Comparison of ENCODE assay signal across 17 mouse cellular contexts in the genomic region with DNA sequence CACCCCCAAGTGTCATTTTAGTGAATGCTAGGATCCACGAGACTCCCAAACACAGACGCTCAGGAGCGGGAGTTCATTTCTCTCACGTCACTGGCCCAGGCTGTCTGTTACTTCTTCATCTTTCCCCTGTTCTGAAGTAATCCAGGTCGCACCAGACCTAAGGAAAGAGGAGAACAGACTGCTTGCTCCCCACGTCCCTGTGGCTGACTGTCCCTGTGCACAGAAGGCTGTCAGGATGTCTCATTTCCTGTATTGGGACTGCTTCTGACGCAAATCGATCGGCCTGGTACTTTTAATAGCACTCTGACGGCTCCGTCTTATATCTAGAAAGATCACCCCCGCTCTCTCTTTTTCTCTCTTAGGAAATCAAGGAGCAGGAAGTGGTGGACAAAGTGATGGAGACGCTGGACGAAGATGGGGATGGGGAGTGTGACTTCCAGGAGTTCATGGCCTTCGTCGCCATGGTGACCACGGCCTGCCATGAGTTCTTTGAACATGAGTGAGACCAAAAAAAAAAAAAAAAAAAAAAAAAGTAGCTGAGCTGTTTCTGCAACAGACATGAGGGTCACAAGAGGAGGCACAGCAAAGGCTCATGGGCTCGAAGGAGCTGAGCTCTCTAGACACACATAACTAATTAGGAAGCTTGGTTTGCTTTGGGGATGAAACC. TPM values are rescaled to one million over a fixed set of nuclear protein-coding genes. Genes with fewer than 3 reads are reported as not detected.
DNase-seq lines count a peak whose midpoint lies in the region; TF ChIP-seq lines count a peak whose summit lies in the region.
"Had no signal": no experiment of that assay in that cellular context is flagged by ENCODE, and none has a peak within 500 bp of the region (broad histone marks: within the 10 kb centered on the region; RNA-seq: fewer than 3 reads in every experiment).

No protein-coding gene starts in this region.

- DNase-seq in adrenal gland, postnatal 14 days: peak; percentile 42
- DNase-seq in adrenal gland, adult 18-20 months (ENCODE audit: low spot score in 2 of 2): no peak
- DNase-seq in left cerebral cortex, adult 2 months (ENCODE audit: extremely low spot score in 1 of 2, low spot score in 2 of 2): no peak
- DNase-seq in left cerebral cortex, postnatal 36 days (ENCODE audit: low spot score in 2 of 2): no peak
- no peak for DNase-seq in CH12.LX (ENCODE audit: extremely low read depth)
- DNase-seq in gastrocnemius, postnatal 25 days: no peak
- no peak for DNase-seq in kidney, postnatal 36 days
- DNase-seq: cerebellum, adult 11-12 months; heart, postnatal 10 days; kidney, adult 8-10 months; liver had no signal

- H3K4me1 ChIP-seq in CH12.LX (ENCODE audit: control insufficient read depth in 1 of 2, insufficient read depth in 2 of 2): peaks cover 0 to 6% of the 10 kb centered on the region in 2 experiments; a peak in 2 of 4 replicates
- H3K4me1 ChIP-seq in embryonic fibroblast, embryonic 13.5 days (ENCODE audit: control insufficient read depth, insufficient read depth, low read length): peaks cover 19% of the 10 kb centered on the region; the same call in 1 of the 2 replicates

- dilution Hi-C loops in CH12.LX (cut with MboI; ENCODE audit: extremely low pct_ligation_motif_present, extremely low pct_unique_long_range_greater_than_20kb, low sequenced_read_pairs): no loop called here

- H3K4me3 ChIP-seq in left cerebral cortex, adult 2 months: no peak overlapping the region
- H3K4me3 ChIP-seq in CH12.LX (replicated peaks in 1 of 3; ENCODE audit: low read depth in 2 of 3, low read length in 2 of 3, poor library complexity in 1 of 3): no peak overlapping the region
- no peak overlapping the region for H3K4me3 ChIP-seq in embryonic fibroblast, embryonic 13.5 days (ENCODE audit: insufficient read depth, low read length)
- H3K4me3 ChIP-seq: lung, embryonic 15.5 days; midbrain, embryonic 13.5 days; neural tube, embryonic 13.5 days; stomach, embryonic 15.5 days had no signal

- peaks cover 0 to 3% of the 10 kb centered on the region in 2 experiments for H3K36me3 ChIP-seq in CH12.LX (replicated peaks in 1 of 2; ENCODE audit: control insufficient read depth in 1 of 2, insufficient read depth in 1 of 2, low read length in 1 of 2)

- no peak for TF ChIP-seq CTCF in left cerebral cortex, adult 2 months (IDR thresholded peaks at IDR 0.05)
- TF ChIP-seq CTCF in CH12.LX (conservative IDR thresholded peaks at IDR 0.05 in 1 of 2, IDR thresholded peaks at IDR 0.05 in 1 of 2; ENCODE audit: low read depth in 2 of 2, low read length in 2 of 2): no peak
- TF ChIP-seq CTCF in embryonic fibroblast, embryonic 13.5 days (IDR thresholded peaks at IDR 0.05; ENCODE audit: borderline replicate concordance, insufficient read depth, low read length): no peak

- TF ChIP-seq POLR2A in CH12.LX (IDR thresholded peaks at IDR 0.05; ENCODE audit: low read depth, low read length): no peak
- no peak for TF ChIP-seq POLR2A in embryonic fibroblast, embryonic 13.5 days (IDR thresholded peaks at IDR 0.05; ENCODE audit: low read depth, low read length)

- no peak for TF ChIP-seq EP300 in CH12.LX (IDR thresholded peaks at IDR 0.05; ENCODE audit: low read length)

- H3K9ac ChIP-seq in CH12.LX (ENCODE audit: insufficient read depth, low read depth): no peak overlapping the region
- H3K9ac ChIP-seq: lung, embryonic 15.5 days; midbrain, embryonic 13.5 days; neural tube, embryonic 13.5 days; stomach, embryonic 15.5 days had no signal

- H3K9me3 ChIP-seq in CH12.LX (replicated peaks; ENCODE audit: low read length): no peaks in the 10 kb centered on the region
- H3K9me3 ChIP-seq: lung, embryonic 15.5 days; midbrain, embryonic 13.5 days; neural tube, embryonic 13.5 days; stomach, embryonic 15.5 days had no signal

- intact Hi-C loops in left cerebral cortex, adult 2 months (cut with DNase I): no loop called here
- intact Hi-C loops in left cerebral cortex, postnatal 36 days (cut with DNase I): no loop called here

- no peak for TF ChIP-seq RAD21 in CH12.LX (IDR thresholded peaks at IDR 0.05; ENCODE audit: low read depth, low read length)

- no peak overlapping the region for H3K4me2 ChIP-seq in CH12.LX (ENCODE audit: insufficient read depth, low read depth, poor library complexity, severe bottlenecking)
- H3K4me2 ChIP-seq: lung, embryonic 15.5 days; midbrain, embryonic 13.5 days; neural tube, embryonic 13.5 days; stomach, embryonic 15.5 days had no signal

- H3K27me3 ChIP-seq in CH12.LX (replicated peaks): no peaks in the 10 kb centered on the region
- H3K27me3 ChIP-seq: lung, embryonic 15.5 days; midbrain, embryonic 13.5 days; neural tube, embryonic 13.5 days; stomach, embryonic 15.5 days had no signal

- in situ Hi-C loops in CH12.LX (cut with MboI; ENCODE audit: low pct_ligation_motif_present, low pct_unique_long_range_greater_than_20kb, low sequenced_read_pairs): no loop called here

- H3K27ac ChIP-seq in left cerebral cortex, adult 2 months: peak overlapping the region; percentile 51; the same call in 1 of the 2 replicates
- H3K27ac ChIP-seq in CH12.LX (ENCODE audit: insufficient read depth, low read depth): no peak overlapping the region
- H3K27ac ChIP-seq in embryonic fibroblast, embryonic 13.5 days (ENCODE audit: insufficient read depth, low read length): 0 out of 2 replicates have a peak overlapping the region, but pooled peaks have one; percentile 21
- H3K27ac ChIP-seq: lung, embryonic 15.5 days; midbrain, embryonic 13.5 days; neural tube, embryonic 13.5 days; stomach, embryonic 15.5 days had no signal

- no peaks in the 10 kb centered on the region for H3K79me2 ChIP-seq in CH12.LX (replicated peaks; ENCODE audit: control insufficient read depth, extremely low read depth, insufficient read depth, poor library complexity, severe bottlenecking)

TF ChIP-seq in CH12.LX, 34 proteins besides CTCF, POLR2A, EP300 and RAD21:
- TF ChIP-seq CHD1 (IDR thresholded peaks at IDR 0.05; ENCODE audit: low read depth, low read length): no peak
- TF ChIP-seq NELFE (IDR thresholded peaks at IDR 0.05; ENCODE audit: low read depth, low read length): no peak
- TF ChIP-seq ZNF384 (IDR thresholded peaks at IDR 0.05; ENCODE audit: low read depth, low read length): peak; percentile 23; the same call in 1 of the 2 replicates

RNA-seq across cellular contexts. Expression of a gene that starts 6.0 kb away (rescaled TPM):
- total RNA-seq in adrenal gland, postnatal 14 days (2021): 48.4 and 82.5 TPM in 2 replicates
- total RNA-seq in adrenal gland, adult 18-20 months (2021): 10 to 100 TPM; 14.4 to 90.4 TPM
- 100 to 1,000 TPM; 138 to 156 TPM for total RNA-seq in left cerebral cortex, adult 2 months (2021)
- total RNA-seq in left cerebral cortex, postnatal 36 days (2021): 100 to 1,000 TPM; 134 to 167 TPM
- not detected in 2 replicates for total RNA-seq in CH12.LX (2012; rRNA removed)
- total RNA-seq in CH12.LX (2014; rRNA removed): not detected in 2 replicates
- polyA plus RNA-seq in CH12.LX (2012; ENCODE audit: insufficient read length, low read depth): not detected in 2 replicates
- polyA plus RNA-seq in embryonic fibroblast, embryonic 13.5 days (2011; ENCODE audit: insufficient read length, low read depth, missing spikeins): 0.35 TPM in 1 of 2 replicates, not detected in the other
- 1 to 10 TPM; 4.3 to 6.1 TPM for total RNA-seq in gastrocnemius, postnatal 25 days (2021)
- polyA plus RNA-seq: activated CD4-positive, CD25-positive, alpha-beta regulatory T cell, adult 4 months had no signal

RNA-seq across cellular contexts. Expression of a gene that starts 22.0 kb away (rescaled TPM):
- 19.3 and 19.6 TPM in 2 replicates for total RNA-seq in adrenal gland, postnatal 14 days (2021)
- total RNA-seq in adrenal gland, adult 18-20 months (2021): 10 to 100 TPM; 21.3 to 31.3 TPM
- 10 to 100 TPM; 58.4 to 63.9 TPM for total RNA-seq in left cerebral cortex, adult 2 months (2021)
- 10 to 100 TPM; 51.4 to 55.4 TPM for total RNA-seq in left cerebral cortex, postnatal 36 days (2021)
- total RNA-seq in CH12.LX (2012; rRNA removed) (11.3 and 14.4 TPM in 2 replicates), CH12.LX (2014; rRNA removed) (6.1 and 6.4 TPM in 2 replicates)
- polyA plus RNA-seq in CH12.LX (2012; ENCODE audit: insufficient read length, low read depth): 14.9 and 15.0 TPM in 2 replicates
- 32.2 and 33.9 TPM in 2 replicates for polyA plus RNA-seq in embryonic fibroblast, embryonic 13.5 days (2011; ENCODE audit: insufficient read length, low read depth, missing spikeins)
- total RNA-seq in gastrocnemius, postnatal 25 days (2021): 1 to 10 TPM; 2.7 to 4.4 TPM

Comparison
In these comparisons a context has a peak if more than half of its experiments do, and no peak if none do; other contexts are left out.
1. RNA of a gene that starts 6.0 kb away (total RNA-seq): 134 to 167 TPM in left cerebral cortex, postnatal 36 days, 138 to 156 TPM in left cerebral cortex, adult 2 months, 14.4 to 90.4 TPM in adrenal gland, adult 18-20 months, 48.4 to 82.5 TPM in adrenal gland, postnatal 14 days and 4.3 to 6.1 TPM in gastrocnemius, postnatal 25 days; not detected in CH12.LX; every median in the first group is over 4 times any median in the second.